Mouse (Mus musculus) kidney, adult 2 months (tissue): ENCODE measurements around the gene Mslnl.

Experiments
- CTCF ChIP-seq: fragments of 200-500 bp; conservative IDR thresholded peaks from 2 replicates; pipeline ENCODE4 v1.5.1; 2011; ENCODE audit warnings: low read depth, mild to moderate bottlenecking, control low read depth, low read length, moderate library complexity, mixed read lengths; ENCODE audit not compliant: insufficient read depth, insufficient read length
- POLR2A ChIP-seq: fragments of 200-500 bp; IDR thresholded peaks from one replicate; pipeline ENCODE4 v1.6.1; 2011; ENCODE audit warnings: low read depth, low read length, control low read depth

GRCm38 (mm10) chr17:25760148-25760547, 24.3 kb downstream of the Mslnl start:
- TF ChIP-seq POLR2A: no peak
- no peak for TF ChIP-seq CTCF
